Mouse (Mus musculus): ENCODE results near the gene Gm7029.
"Not testable (repeated sequence)": the region's sequence is repeated elsewhere in the genome, so short reads cannot be mapped to it uniquely, and the experiment has no call there.

The Gm7029 gene

GRCm38 (mm10) chr17:33873537-33873936 lies at the start of gene Gm7029:
Gene Gm7029, plus strand, starts transcription at chr17:33873837.
- in situ Hi-C loops (cut with MseI, MboI): not testable (repeated sequence)

- in situ Hi-C loops (cut with MseI, MboI): no loop called here
Measured at GRCm38 (mm10) chr17:33824084-33824996, 49.3 kb upstream of the Gm7029 start, which contains the start of the genes Rps28 and Ndufa7. Gene Rps28, minus strand, starts transcription at chr17:33824562. Gene Ndufa7, plus strand, starts transcription at chr17:33824572.

DNA sequence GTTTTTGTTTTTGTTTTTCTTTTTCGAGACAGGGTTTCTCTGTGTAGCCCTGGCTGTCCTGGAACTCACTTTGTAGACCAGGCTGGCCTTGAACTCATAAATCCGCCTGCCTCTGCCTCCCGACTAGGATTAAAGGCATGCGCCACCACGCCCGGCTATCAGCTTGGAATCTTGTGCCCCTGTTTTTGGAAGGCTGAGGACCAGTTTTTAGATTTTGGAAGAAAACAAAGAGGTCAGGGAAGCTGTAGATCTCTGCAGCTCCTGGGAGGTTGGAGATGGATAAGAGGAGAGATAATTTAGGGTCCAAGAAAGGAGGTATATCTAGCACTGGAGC lies 48.7 kb upstream of the Gm7029 start:
- in situ Hi-C loops (cut with MseI, MboI): not testable (repeated sequence)

- in situ Hi-C loops (cut with MseI, MboI): no loop called here
Measured at GRCm38 (mm10) chr17:33825462-33825861, 48.2 kb upstream of the Gm7029 start.

DNA sequence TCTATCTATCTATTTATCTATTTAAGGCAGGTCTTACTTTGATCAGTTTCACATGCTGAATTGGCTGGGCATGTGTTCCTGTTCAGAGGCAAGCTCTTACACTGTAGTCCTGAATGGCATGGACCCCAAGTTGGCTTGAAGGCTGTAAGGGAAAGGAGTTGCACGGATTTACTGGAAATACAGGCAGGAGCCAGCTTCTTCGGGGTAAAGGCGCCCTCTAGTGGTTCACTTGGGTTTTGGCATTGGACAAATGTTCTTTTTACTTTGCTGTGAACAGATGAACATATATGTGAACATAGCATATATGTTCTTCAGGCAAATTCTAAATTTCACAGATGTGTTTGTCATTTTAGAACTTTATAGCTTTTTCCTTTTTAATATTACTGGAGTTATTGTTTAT lies 46.8 kb upstream of the Gm7029 start:
- in situ Hi-C loops (cut with MseI, MboI): no loop called here

GRCm38 (mm10) chr17:33828892-33829291 lies 44.7 kb upstream of the Gm7029 start:
- in situ Hi-C loops (cut with MseI, MboI): no loop called here

GRCm38 (mm10) chr17:33829561-33829960 lies 44.1 kb upstream of the Gm7029 start:
- in situ Hi-C loops (cut with MseI, MboI): no loop called here

DNA sequence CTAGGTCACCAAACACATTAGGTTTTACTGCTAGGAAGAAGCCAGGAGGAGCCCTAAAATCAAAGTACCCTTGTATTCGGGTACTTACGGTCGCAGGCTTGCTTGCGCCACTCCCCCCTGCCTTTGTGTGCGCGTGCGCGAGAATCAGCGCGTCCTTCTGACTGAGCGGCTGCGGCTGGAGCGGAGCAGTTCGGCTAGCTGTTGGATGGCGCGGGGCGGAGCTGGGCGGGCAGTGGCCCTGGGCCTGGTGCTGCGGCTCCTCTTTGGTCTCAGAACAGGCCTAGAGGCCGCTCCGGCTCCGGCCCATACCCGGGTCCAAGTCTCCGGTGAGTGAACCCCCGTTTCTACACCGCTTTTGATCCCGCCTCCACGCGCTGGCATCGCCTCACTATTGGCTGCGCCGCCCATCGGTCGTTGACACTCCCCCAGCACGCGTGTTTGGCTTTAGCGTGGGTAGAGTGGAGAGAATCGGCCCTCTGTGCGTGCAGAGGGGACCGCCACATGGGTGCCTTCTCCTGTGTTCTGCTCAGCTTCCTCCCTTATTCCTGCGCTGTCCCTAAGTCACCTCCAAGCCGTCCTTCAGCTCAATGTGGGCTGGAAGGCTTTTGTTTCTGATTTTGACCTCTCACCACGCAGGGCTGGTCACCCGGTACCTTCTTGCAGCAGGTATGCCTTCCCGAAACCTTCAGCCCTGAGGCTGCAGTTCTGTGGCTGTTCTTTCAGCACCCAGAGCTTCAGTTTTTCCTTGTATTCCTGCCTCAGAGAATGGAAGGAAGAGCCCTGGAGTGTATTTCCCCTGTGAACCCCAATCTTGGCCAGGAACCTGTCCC lies 30.5 kb upstream of the Gm7029 start, which contains the start of gene Cd320:
Gene Cd320, plus strand, starts transcription at position 126 of the 830 bp plus-strand sequence.
- in situ Hi-C loops (cut with MseI, MboI): no loop called here

- in situ Hi-C loops (cut with MseI, MboI): no loop called here
Measured at GRCm38 (mm10) chr17:33844196-33844595, 29.4 kb upstream of the Gm7029 start.

DNA sequence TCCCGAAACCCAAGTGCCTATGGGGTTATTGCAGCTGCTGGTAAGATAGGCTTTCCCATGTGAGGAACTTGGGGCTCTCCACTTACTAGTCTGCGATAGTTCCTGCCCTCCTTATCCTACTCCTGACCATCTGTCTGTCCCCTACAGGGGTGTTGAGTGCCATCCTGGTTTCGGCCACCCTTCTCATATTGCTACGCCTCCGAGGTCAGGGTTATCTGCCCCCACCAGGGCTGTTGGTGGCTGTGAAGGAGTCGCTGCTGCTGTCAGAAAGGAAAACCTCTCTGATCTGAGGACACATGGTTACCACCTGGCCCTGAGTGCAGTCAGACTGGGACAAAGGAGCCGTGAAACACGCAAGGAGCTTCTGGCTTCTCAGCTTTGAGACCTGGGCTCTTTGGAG lies 25.5 kb upstream of the Gm7029 start:
- in situ Hi-C loops (cut with MseI, MboI): no loop called here

DNA sequence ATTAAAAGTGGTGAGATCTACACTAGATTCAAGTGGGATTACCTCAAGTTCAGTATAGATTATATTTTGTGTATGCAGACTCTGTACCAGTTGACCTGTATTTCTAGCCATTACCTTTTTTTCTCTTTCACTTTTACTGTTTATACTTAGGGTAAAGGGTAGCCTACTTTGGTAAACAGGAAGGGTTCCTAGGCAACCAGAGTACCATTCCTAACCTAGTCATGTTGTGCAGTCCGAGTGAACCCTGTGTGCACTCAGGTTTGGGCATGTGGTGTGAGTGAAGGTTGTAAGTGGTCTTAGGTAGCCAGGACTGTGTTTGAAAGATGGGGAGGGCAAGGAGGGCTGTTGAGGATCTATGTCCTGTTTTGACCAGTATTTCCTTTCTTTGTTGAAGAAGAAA lies 22.3 kb upstream of the Gm7029 start:
- in situ Hi-C loops (cut with MseI, MboI): no loop called here

DNA sequence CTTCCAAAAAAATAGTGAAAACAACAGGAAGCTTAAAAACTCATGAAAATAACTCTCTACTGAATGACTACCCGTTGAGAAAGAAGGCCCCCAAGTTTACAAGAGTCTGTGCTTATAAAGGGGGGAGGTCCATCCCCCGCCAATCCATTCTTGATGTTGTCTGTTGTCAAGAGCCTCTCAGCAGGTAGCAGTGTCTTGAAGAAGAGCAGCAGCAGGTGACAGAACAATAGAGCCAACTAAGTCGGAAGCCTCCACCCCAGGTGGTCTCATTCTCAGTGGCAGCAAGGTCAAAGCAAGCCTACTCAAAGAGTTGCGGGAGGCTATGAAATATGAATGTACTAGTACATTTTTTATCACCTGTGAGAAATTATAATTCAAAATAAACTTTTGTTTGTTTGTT lies 15.8 kb upstream of the Gm7029 start:
- in situ Hi-C loops (cut with MseI, MboI): no loop called here

- in situ Hi-C loops (cut with MseI, MboI): no loop called here
Measured at GRCm38 (mm10) chr17:33865330-33866030, 8.2 kb upstream of the Gm7029 start.

DNA sequence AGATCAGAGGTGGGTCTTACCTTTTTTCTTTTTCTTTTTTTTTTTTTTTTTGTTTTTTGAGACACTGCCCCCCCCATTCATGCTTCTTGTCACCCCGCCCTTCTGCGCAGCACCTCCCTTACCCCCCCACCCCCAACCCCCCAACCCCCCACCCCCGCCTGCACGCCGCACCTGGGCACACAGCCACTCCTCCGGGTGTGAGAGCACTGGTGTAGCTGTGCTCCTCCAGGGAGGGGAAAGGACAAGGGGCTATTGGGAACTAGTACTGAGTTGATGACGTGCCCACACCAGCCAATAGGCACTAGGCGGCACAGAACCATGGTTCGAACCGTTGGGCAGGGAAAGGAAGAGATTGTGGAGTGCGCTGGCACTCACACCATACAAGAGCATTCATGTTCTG lies 774 bp downstream of the Gm7029 start:
- in situ Hi-C loops (cut with MseI, MboI): no loop called here

- in situ Hi-C loops (cut with MseI, MboI): not testable (repeated sequence)
Measured at GRCm38 (mm10) chr17:33875797-33876196, 2.2 kb downstream of the Gm7029 start.

- in situ Hi-C loops (cut with MseI, MboI): not testable (repeated sequence)
Measured at GRCm38 (mm10) chr17:33884320-33884719, 10.7 kb downstream of the Gm7029 start.

GRCm38 (mm10) chr17:33887802-33888201 lies 14.2 kb downstream of the Gm7029 start:
- in situ Hi-C loops (cut with MseI, MboI): not testable (repeated sequence)

- in situ Hi-C loops (cut with MseI, MboI): not testable (repeated sequence)
Measured at GRCm38 (mm10) chr17:33888230-33888629, 14.6 kb downstream of the Gm7029 start.

GRCm38 (mm10) chr17:33889941-33890532 lies 16.4 kb downstream of the Gm7029 start:
- in situ Hi-C loops (cut with MseI, MboI): not testable (repeated sequence)

GRCm38 (mm10) chr17:33890533-33891059 lies 17.0 kb downstream of the Gm7029 start, which contains the start of gene Kifc1:
Gene Kifc1, minus strand, starts transcription at chr17:33890661.
- in situ Hi-C loops (cut with MseI, MboI): no loop called here

DNA sequence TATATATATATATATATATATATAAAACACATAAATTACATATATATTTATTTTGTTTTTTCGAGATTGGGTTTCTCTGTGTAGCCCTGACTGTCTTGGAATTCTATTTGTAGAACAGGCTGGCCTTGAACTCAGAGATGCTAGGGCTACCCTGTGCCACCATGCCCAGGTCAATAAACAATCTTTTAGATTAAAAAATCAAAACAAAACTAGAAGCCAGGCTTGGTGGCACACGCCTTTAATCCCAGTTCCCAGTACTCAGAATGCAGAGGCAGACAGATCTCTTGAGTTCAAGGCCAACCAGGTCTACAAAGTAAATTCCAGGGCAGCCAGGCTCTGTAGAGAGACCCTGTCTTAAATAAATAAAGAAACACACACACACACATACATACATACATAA lies 17.7 kb downstream of the Gm7029 start:
- in situ Hi-C loops (cut with MseI, MboI): no loop called here
